Mouse (Mus musculus) CH12.LX (cell line): ENCODE results near the gene Map1lc3a.

ENCODE experiments used
- CTCF ChIP-seq, 2 experiments: IDR thresholded peaks in 1 of 2; conservative IDR thresholded peaks in 1 of 2; 2 replicates each; pipeline ENCODE4 v1.5.1; 2011 to 2012; ENCODE audit warnings: low read depth in 2 of 2, low read length in 2 of 2, improper control_type of control experiment in 1 of 2, inconsistent platforms in 1 of 2, mild to moderate bottlenecking in 1 of 2, moderate library complexity in 1 of 2
- EP300 ChIP-seq: IDR thresholded peaks from 2 replicates; pipeline ENCODE4 v1.6.1; 2011; ENCODE audit warnings: low read length, improper control_type of control experiment
- ETS1 ChIP-seq: conservative IDR thresholded peaks from 2 replicates; pipeline ENCODE4 v1.6.1; 2012; ENCODE audit warnings: low read depth, mild to moderate bottlenecking, inconsistent platforms, low read length, improper control_type of control experiment, moderate library complexity
- JUN ChIP-seq: IDR thresholded peaks from 2 replicates; pipeline ENCODE4 v1.6.1; 2011; ENCODE audit warnings: low read depth, mild to moderate bottlenecking, low read length, improper control_type of control experiment, moderate library complexity; ENCODE audit not compliant: insufficient read depth
- MAX ChIP-seq: IDR thresholded peaks from 2 replicates; pipeline ENCODE4 v1.6.1; 2011; ENCODE audit warnings: low read length, improper control_type of control experiment
- MEF2A ChIP-seq: IDR thresholded peaks from 2 replicates; pipeline ENCODE4 v1.6.1; 2014; ENCODE audit warnings: low read depth, mild to moderate bottlenecking, inconsistent platforms, low read length, improper control_type of control experiment, borderline replicate concordance
- MXI1 ChIP-seq: IDR thresholded peaks from 2 replicates; pipeline ENCODE4 v1.6.1; 2011; ENCODE audit warnings: mild to moderate bottlenecking, low read depth, low read length, improper control_type of control experiment
- MYC ChIP-seq: IDR thresholded peaks from 2 replicates; pipeline ENCODE4 v1.6.1; 2011; ENCODE audit warnings: low read depth, mild to moderate bottlenecking, improper control_type of control experiment, low read length
- POLR2A ChIP-seq: IDR thresholded peaks from 2 replicates; pipeline ENCODE4 v1.6.1; 2011; ENCODE audit warnings: low read depth, mild to moderate bottlenecking, improper control_type of control experiment, low read length
- USF2 ChIP-seq: conservative IDR thresholded peaks from 2 replicates; pipeline ENCODE4 v1.6.1; 2011; ENCODE audit warnings: low read depth, low read length, improper control_type of control experiment
- ZMIZ1 ChIP-seq: IDR thresholded peaks from 2 replicates; pipeline ENCODE4 v1.6.1; 2012; ENCODE audit warnings: low read depth, mild to moderate bottlenecking, inconsistent platforms, low read length, improper control_type of control experiment
- ZNF384 ChIP-seq: IDR thresholded peaks from 2 replicates; pipeline ENCODE4 v1.6.1; 2012; ENCODE audit warnings: low read depth, low read length, improper control_type of control experiment, inconsistent platforms

DNA sequence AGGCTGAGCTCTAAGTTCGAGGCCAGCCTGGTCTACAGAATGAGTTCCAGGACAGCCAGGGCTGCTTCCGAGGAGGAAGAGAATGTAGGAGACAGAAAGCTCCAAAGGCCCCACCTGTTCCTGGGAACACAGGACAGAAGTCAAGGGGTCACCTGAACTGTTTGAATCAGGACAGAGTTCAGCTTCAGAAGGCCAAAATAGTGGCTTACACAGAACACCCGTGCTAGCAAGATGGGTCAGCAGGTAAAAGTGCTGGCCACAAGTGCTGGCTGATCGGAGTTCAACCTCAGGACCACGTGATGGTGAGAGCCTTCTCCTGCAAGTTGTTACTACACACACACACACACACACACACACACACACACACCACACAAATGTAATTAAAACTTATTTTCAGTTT is 9.2 kb upstream of the Map1lc3a start:
- no peak for TF ChIP-seq MYC
- TF ChIP-seq JUN: no peak
- no peak for TF ChIP-seq ZMIZ1
- no peak for TF ChIP-seq MXI1
- TF ChIP-seq ZNF384: no peak
- TF ChIP-seq EP300: no peak
- TF ChIP-seq CTCF (conservative IDR thresholded peaks at IDR 0.05 in 1 of 2, IDR thresholded peaks at IDR 0.05 in 1 of 2; ENCODE audit: low read depth in 2 of 2, low read length in 2 of 2): no peak
- TF ChIP-seq USF2: no peak
- no peak for TF ChIP-seq POLR2A
- no peak for TF ChIP-seq ETS1
- no peak for TF ChIP-seq MEF2A
- TF ChIP-seq MAX: no peak
